Mouse (Mus musculus) midbrain, embryonic 14.5 days (tissue): Measurements from ENCODE around the gene Suclg2. TPM values are rescaled to one million over a fixed set of nuclear protein-coding genes. Genes with fewer than 3 reads are reported as not detected.
A peak's percentile ranks its signal among the peaks of the same experiment; 100 is the strongest.

ENCODE experiments used
- ATAC-seq: fragments of 200-750 bp; cut with Nextera tagmentation; 2 replicates; pipeline ENCODE4 v1.8.0; 2017; ENCODE audit warnings: moderate number of reproducible peaks, moderate library complexity; ENCODE audit not compliant: low FRiP score, low TSS enrichment
- DNase-seq: peaks from one replicate; pipeline ENCODE4 v3.0.0-alpha.2; 2015
- H3K27ac ChIP-seq: fragments of 300-500 bp; sonication (generic); replicated peaks from 2 replicates; pipeline ENCODE4 v1.5.1; 2014; ENCODE audit warnings: mild to moderate bottlenecking, low read depth, low read length, moderate library complexity
- H3K27me3 ChIP-seq: fragments of 300-500 bp; sonication (generic); 2 replicates; pipeline ENCODE4 v1.6.1; 2014; ENCODE audit warnings: low read length, control low read depth, mixed read lengths; ENCODE audit not compliant: control insufficient read depth, insufficient read depth
- H3K36me3 ChIP-seq: fragments of 300-500 bp; sonication (generic); 2 replicates; pipeline ENCODE4 v1.6.1; 2014; ENCODE audit warnings: low read length, control low read depth; ENCODE audit not compliant: control insufficient read depth, insufficient read depth
- H3K4me1 ChIP-seq: fragments of 300-500 bp; sonication (generic); 2 replicates; pipeline ENCODE4 v1.6.1; 2014; ENCODE audit warnings: mild to moderate bottlenecking, antibody characterized with exemption, low read length, control low read depth; ENCODE audit not compliant: control insufficient read depth, insufficient read depth
- H3K4me2 ChIP-seq: fragments of 300-500 bp; sonication (generic); 2 replicates; pipeline ENCODE4 v1.6.1; 2014; ENCODE audit warnings: mild to moderate bottlenecking, low read length, moderate library complexity
- H3K4me3 ChIP-seq: fragments of 300-500 bp; sonication (generic); replicated peaks from 2 replicates; pipeline ENCODE4 v1.5.1; 2014; ENCODE audit warnings: low read depth, low read length
- H3K9ac ChIP-seq: fragments of 300-500 bp; sonication (generic); replicated peaks from 2 replicates; pipeline ENCODE4 v1.6.1; 2014; ENCODE audit warnings: mild to moderate bottlenecking, low read length, moderate library complexity
- H3K9me3 ChIP-seq: fragments of 300-500 bp; sonication (generic); 2 replicates; pipeline ENCODE4 v1.6.1; 2016; ENCODE audit warnings: low read length, control low read depth, mixed read lengths; ENCODE audit not compliant: control insufficient read depth
- WGBS: fragments of 180-500 bp; shearing (Covaris S2); extraction: QIAGEN DNeasy Blood & Tissue Kit; methylation state at CpG from one replicate; pipeline ENCODE4 v1.1.7; 2014; 5-methylcytosine and 5-hydroxymethylcytosine counted together
- polyA plus RNA-seq: library from polyadenylated mRNA; unstranded; fragments of >200 nt; fragmentation: Nextera tagmentation; extraction: Ambion mirVana; gene quantifications from 2 replicates; pipeline ENCODE4 v1.2.1, GENCODE M21; 2014

Suclg2 gene
- polyA plus RNA-seq, 1 experiment from 2014 or later, result 15.8 TPM

DNA sequence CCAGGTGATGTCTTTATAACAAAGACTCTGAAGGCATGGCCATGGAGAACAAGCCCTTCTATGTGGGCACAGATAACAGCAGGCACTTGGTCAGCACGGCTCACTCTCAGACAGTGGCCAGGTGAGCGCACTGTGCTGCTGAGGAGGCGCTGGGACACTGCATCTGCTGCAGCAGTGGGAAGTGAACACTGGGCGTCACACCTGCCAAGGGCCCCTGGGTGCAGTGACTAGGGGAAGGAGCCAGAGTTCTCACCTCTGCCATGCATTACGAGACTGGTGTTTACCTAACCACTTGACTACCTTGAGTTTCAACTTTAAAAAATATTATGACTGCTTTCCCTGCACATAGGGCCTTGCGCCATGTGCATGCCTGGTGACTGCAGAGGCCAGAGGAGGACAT, 238.8 kb downstream of the Suclg2 start:
- no peaks in the 10 kb centered on the region for H3K27me3 ChIP-seq
- no peak overlapping the region for H3K9ac ChIP-seq
- no peak overlapping the region for H3K4me2 ChIP-seq
- H3K4me3 ChIP-seq, result no peak overlapping the region
- H3K27ac ChIP-seq, result no peak overlapping the region
- DNase-seq (no peak), ATAC-seq (no peak)
- no peaks in the 10 kb centered on the region for H3K9me3 ChIP-seq
- no peaks in the 10 kb centered on the region for H3K36me3 ChIP-seq
- 0 out of 2 replicates have a peak, but pooled peaks cover 6% of the 10 kb centered on the region for H3K4me1 ChIP-seq
- WGBS, result 97% methylated on average over 6 of the region's 6 CpGs

DNA sequence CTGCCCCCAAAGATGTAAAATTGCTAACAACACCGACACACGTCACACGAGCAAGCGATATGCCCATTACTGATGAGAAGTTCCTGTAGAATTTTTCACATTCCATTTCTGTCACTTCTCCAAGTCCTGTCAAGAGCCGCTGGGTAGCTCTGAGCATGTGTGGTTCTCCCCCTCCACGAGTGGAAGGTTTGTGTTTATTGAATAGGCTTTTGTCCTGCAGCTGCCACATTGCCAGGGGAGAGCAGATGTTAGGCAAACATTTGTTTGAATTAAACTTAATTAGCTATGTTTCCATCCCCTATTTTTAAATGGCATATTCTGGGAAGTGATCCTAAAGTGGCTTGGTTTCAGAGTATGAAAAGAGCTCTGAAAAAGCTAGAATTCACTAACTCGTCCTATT, 249.1 kb downstream of the Suclg2 start:
- no peak overlapping the region for H3K27ac ChIP-seq
- no peak for ATAC-seq
- DNase-seq, result peak; percentile 47
- no peaks in the 10 kb centered on the region for H3K27me3 ChIP-seq
- no peak overlapping the region for H3K4me3 ChIP-seq
- WGBS, result 50% methylated on average over 7 of the region's 7 CpGs
- no peaks in the 10 kb centered on the region for H3K9me3 ChIP-seq
- H3K4me1 ChIP-seq, result no peaks in the 10 kb centered on the region
- no peak overlapping the region for H3K4me2 ChIP-seq
- H3K36me3 ChIP-seq, result no peaks in the 10 kb centered on the region
- H3K9ac ChIP-seq, result no peak overlapping the region

DNA sequence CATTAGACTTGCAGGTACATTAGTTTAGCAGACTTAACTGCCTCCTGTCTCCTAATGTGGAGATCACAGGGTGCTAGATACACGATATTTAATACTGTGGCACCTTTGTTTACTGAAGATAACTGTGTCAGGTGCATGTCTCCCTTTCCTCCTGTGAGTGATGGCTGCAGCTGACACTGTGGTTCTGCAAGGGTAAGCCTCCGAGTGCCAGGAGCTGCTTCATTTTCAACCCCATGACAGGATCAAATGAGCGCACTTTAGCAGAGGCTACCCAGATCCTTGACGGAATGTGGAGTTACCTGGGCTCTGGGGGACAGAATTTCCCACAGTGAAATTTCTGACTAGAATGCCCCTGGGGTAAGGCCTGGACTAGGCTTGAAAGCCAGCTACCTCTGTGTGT, 253.3 kb downstream of the Suclg2 start:
- H3K27me3 ChIP-seq, result no peaks in the 10 kb centered on the region
- H3K27ac ChIP-seq, result no peak overlapping the region
- H3K4me2 ChIP-seq, result no peak overlapping the region
- WGBS, result 83% methylated on average over 4 of the region's 4 CpGs
- H3K9ac ChIP-seq, result no peak overlapping the region
- H3K9me3 ChIP-seq, result no peaks in the 10 kb centered on the region
- no peaks in the 10 kb centered on the region for H3K4me1 ChIP-seq
- ATAC-seq (no peak), DNase-seq (no peak)
- no peaks in the 10 kb centered on the region for H3K36me3 ChIP-seq
- H3K4me3 ChIP-seq, result no peak overlapping the region

DNA sequence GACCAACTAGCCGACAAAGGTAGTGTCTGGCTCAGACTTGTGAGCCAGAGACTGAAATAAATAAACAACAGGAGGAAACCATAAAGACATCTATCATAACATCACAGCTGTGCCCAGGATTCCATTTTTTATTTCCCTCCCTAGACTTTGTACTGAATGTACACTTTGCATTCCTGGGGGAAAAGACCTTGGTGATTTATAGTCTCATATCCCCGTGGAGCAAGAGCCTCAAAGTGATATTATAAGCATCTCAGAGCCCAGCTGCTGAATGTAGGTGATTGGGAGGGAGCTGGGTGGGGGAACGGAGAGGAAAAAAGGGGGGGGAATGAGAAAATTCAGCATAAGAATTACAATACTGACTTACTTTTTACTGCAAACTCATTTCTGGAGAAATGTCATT, 259.2 kb downstream of the Suclg2 start:
- H3K4me1 ChIP-seq, result no peaks in the 10 kb centered on the region
- ATAC-seq, result no peak
- DNase-seq, result no peak
- H3K9ac ChIP-seq, result no peak overlapping the region
- no peak overlapping the region for H3K4me3 ChIP-seq
- H3K27me3 ChIP-seq, result no peaks in the 10 kb centered on the region
- no peak overlapping the region for H3K4me2 ChIP-seq
- 82% methylated on average over 3 of the region's 3 CpGs for WGBS
- no peaks in the 10 kb centered on the region for H3K9me3 ChIP-seq
- no peak overlapping the region for H3K27ac ChIP-seq
- H3K36me3 ChIP-seq, result no peaks in the 10 kb centered on the region

DNA sequence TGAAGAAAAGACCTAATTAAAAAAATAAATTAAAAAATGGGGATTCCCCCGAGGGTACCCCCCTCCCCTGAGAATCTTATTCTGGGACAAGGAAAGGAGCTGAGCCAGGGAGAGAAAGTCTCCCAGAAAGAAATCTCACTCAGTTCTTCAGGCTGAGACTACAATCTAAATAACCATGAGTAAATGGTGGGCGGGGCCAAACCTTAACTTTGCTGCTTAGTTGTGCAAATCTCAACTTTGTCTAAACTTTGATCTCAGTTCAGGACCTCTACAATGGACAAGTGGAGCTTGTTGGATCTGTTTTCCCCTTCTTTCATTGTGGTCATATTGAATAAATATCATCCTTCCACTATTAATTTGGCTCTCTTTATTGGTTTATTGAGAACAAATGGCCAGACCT, 272.4 kb downstream of the Suclg2 start:
- Histone ChIP-seq H3K36me3 (no peaks in the 10 kb centered on the region), H3K9ac (no peak overlapping the region), H3K9me3 (no peaks in the 10 kb centered on the region), H3K27ac (no peak overlapping the region), H3K4me2 (no peak overlapping the region), H3K4me1 (no peaks in the 10 kb centered on the region), H3K27me3 (no peaks in the 10 kb centered on the region), H3K4me3 (no peak overlapping the region)
- 84% methylated on average over 2 of the region's 2 CpGs for WGBS
- ATAC-seq (no peak), DNase-seq (no peak)

DNA sequence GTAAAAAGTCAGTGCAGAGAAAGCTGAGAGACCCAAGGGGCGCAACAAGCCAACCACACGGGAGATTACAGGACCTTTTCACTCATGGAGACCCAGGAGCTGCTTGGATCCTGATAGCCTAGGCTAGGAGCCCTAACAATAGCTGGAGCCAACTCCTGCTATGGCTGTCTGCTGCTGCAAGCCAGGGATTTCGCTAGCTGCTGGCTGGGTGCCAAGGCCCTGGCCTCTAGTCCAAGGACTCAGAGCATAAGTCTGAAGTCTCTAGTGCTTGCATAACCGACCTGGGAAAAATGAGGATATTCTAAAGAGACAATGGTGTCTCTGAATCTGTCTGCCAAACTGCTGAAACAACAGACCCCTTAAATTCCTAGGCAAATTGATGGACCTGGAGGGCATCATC, 273.6 kb downstream of the Suclg2 start:
- Histone ChIP-seq H3K27me3 (no peaks in the 10 kb centered on the region), H3K4me1 (no peaks in the 10 kb centered on the region), H3K36me3 (no peaks in the 10 kb centered on the region), H3K4me3 (no peak overlapping the region), H3K27ac (no peak overlapping the region), H3K9ac (no peak overlapping the region), H3K9me3 (no peaks in the 10 kb centered on the region), H3K4me2 (no peak overlapping the region)
- no peak for ATAC-seq
- peak; percentile 35 for DNase-seq
- WGBS, result 75% methylated on average over 4 of the region's 4 CpGs
